Mouse (Mus musculus) megakaryocyte, embryonic 14.5 days (primary cell): ENCODE data around the gene Tbc1d4.

Experiments used
- FLI1 ChIP-seq: IDR thresholded peaks from 2 replicates; pipeline ENCODE4 v1.6.1; 2012; ENCODE audit warnings: low read length, inconsistent platforms, mixed read lengths
- GATA1 ChIP-seq: IDR thresholded peaks from 3 replicates; pipeline ENCODE4 v1.6.1; 2012; ENCODE audit warnings: mixed read lengths, low read length, inconsistent platforms, borderline replicate concordance

DNA sequence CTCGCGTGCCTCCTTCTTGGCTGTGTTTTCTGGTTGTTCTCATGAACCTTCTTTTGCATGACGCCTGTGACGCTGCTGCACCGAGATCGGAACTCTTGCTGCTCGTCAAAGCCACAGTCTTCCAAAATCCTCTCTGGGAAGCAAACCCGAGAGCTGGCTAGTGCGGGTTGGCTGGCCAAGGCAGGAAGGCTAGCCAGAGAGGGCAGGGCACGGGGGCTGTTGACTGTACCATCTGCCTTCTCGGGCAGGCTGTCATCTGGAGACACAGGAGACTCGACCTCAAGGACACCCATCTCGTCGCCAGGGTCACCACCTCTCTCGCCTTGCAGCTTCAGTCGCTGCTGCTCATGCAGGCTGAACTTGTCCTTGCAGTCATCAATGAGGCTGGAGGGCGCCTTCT, 101.8 kb downstream of the Tbc1d4 start:
- no peak for TF ChIP-seq FLI1
- no peak for TF ChIP-seq GATA1
